Mouse (Mus musculus) forebrain, embryonic 11.5 days (tissue): ENCODE data around the gene Itih1. TPM values are rescaled to one million over a fixed set of nuclear protein-coding genes. Genes with fewer than 3 reads are reported as not detected.

Experiments used
- polyA plus RNA-seq: library from polyadenylated mRNA; unstranded; fragments of >200 nt; fragmentation: Nextera tagmentation; extraction: Ambion mirVana; gene quantifications from 2 replicates; pipeline ENCODE4 v1.2.1, GENCODE M21; 2014

Gene Itih1
- polyA plus RNA-seq, 1 experiment from 2014 or later = not detected

Other genes with a start within 250 kb of the Itih1 start
- gene Sfmbt1, start 228.4 kb downstream of the Itih1 start, polyA plus RNA-seq = 27.1 and 29.2 TPM in 2 replicates
- 24.2 and 24.7 TPM in 2 replicates for gene Tmem110, start 117.7 kb downstream of the Itih1 start, polyA plus RNA-seq
- gene Mustn1, start 64.1 kb downstream of the Itih1 start, polyA plus RNA-seq = 0.51 TPM in 2 replicates
- gene Itih4, start 56.8 kb downstream of the Itih1 start, polyA plus RNA-seq = not detected in 2 replicates
- gene Itih3, start 19.5 kb downstream of the Itih1 start, polyA plus RNA-seq = 0.05 and 0.16 TPM in 2 replicates
- gene Nek4, start 8.1 kb upstream of the Itih1 start, polyA plus RNA-seq = 22.4 and 24.4 TPM in 2 replicates
- 61.3 and 63.5 TPM in 2 replicates for gene Glt8d1, start 58.1 kb upstream of the Itih1 start, polyA plus RNA-seq
- gene Spcs1, start 58.4 kb upstream of the Itih1 start, polyA plus RNA-seq = 224 and 251 TPM in 2 replicates
- gene Pbrm1, start 75.8 kb upstream of the Itih1 start, polyA plus RNA-seq = 135 and 136 TPM in 2 replicates
- 110 and 120 TPM in 2 replicates for gene Gnl3, start 75.9 kb upstream of the Itih1 start, polyA plus RNA-seq
- 50.9 and 52.7 TPM in 2 replicates for gene Smim4, start 185.7 kb upstream of the Itih1 start, polyA plus RNA-seq
- 565 and 637 TPM in 2 replicates for gene Nt5dc2, start 187.8 kb upstream of the Itih1 start, polyA plus RNA-seq
- 21.8 and 27.1 TPM in 2 replicates for gene Stab1, start 225.4 kb upstream of the Itih1 start, polyA plus RNA-seq